Mouse (Mus musculus) forebrain, embryonic 14.5 days (tissue): ENCODE results near the gene Nod1. TPM values are rescaled to one million over a fixed set of nuclear protein-coding genes. Genes with fewer than 3 reads are reported as not detected.

Experiments
- ATAC-seq: fragments of 200-750 bp; cut with Nextera tagmentation; 2 replicates; pipeline ENCODE4 v1.8.0; 2017; ENCODE audit warnings: mild to moderate bottlenecking, moderate library complexity
- DNase-seq: peaks from one replicate; pipeline ENCODE4 v3.0.0-alpha.2; 2015; ENCODE audit warnings: low spot score
- H3K27ac ChIP-seq: fragments of 300-500 bp; sonication (generic); 2 replicates; pipeline ENCODE4 v1.5.1; 2014; ENCODE audit warnings: low read depth, mild to moderate bottlenecking, control low read depth, low read length, moderate library complexity
- H3K27me3 ChIP-seq: fragments of 300-500 bp; sonication (generic); replicated peaks from 2 replicates; pipeline ENCODE4 v1.6.1; 2014; ENCODE audit warnings: low read length, control low read depth, mixed read lengths; ENCODE audit not compliant: control insufficient read depth, insufficient read depth
- H3K36me3 ChIP-seq: fragments of 300-500 bp; sonication (generic); 2 replicates; pipeline ENCODE4 v1.6.1; 2014; ENCODE audit warnings: low read length, control low read depth; ENCODE audit not compliant: control insufficient read depth, insufficient read depth
- H3K4me1 ChIP-seq: fragments of 300-500 bp; sonication (generic); 2 replicates; pipeline ENCODE4 v1.6.1; 2014; ENCODE audit warnings: antibody characterized with exemption, low read length, control low read depth; ENCODE audit not compliant: control insufficient read depth, insufficient read depth
- H3K4me2 ChIP-seq: fragments of 300-500 bp; sonication (generic); 2 replicates; pipeline ENCODE4 v1.6.1; 2014; ENCODE audit warnings: mild to moderate bottlenecking, control low read depth, low read length
- H3K4me3 ChIP-seq: fragments of 300-500 bp; sonication (generic); 2 replicates; pipeline ENCODE4 v1.5.1; 2014; ENCODE audit warnings: low read depth, low read length, control low read depth
- H3K9ac ChIP-seq: fragments of 300-500 bp; sonication (generic); 2 replicates; pipeline ENCODE4 v1.6.1; 2014; ENCODE audit warnings: mild to moderate bottlenecking, low read length, control low read depth, moderate library complexity
- H3K9me3 ChIP-seq: fragments of 300-500 bp; sonication (generic); replicated peaks from 2 replicates; pipeline ENCODE4 v1.6.1; 2016; ENCODE audit warnings: low read length, control low read depth, mixed read lengths; ENCODE audit not compliant: control insufficient read depth
- WGBS: fragments of 180-500 bp; shearing (Covaris S2); extraction: QIAGEN DNeasy Blood & Tissue Kit; methylation state at CpG from one replicate; pipeline ENCODE4 v1.1.7; 2014; 5-methylcytosine and 5-hydroxymethylcytosine counted together
- polyA plus RNA-seq: library from polyadenylated mRNA; unstranded; fragments of >200 nt; fragmentation: Nextera tagmentation; extraction: Ambion mirVana; gene quantifications from 2 replicates; pipeline ENCODE4 v1.2.1, GENCODE M21; 2014

Gene Nod1
- polyA plus RNA-seq, 1 experiment from 2014 or later, result 1.8 TPM

DNA sequence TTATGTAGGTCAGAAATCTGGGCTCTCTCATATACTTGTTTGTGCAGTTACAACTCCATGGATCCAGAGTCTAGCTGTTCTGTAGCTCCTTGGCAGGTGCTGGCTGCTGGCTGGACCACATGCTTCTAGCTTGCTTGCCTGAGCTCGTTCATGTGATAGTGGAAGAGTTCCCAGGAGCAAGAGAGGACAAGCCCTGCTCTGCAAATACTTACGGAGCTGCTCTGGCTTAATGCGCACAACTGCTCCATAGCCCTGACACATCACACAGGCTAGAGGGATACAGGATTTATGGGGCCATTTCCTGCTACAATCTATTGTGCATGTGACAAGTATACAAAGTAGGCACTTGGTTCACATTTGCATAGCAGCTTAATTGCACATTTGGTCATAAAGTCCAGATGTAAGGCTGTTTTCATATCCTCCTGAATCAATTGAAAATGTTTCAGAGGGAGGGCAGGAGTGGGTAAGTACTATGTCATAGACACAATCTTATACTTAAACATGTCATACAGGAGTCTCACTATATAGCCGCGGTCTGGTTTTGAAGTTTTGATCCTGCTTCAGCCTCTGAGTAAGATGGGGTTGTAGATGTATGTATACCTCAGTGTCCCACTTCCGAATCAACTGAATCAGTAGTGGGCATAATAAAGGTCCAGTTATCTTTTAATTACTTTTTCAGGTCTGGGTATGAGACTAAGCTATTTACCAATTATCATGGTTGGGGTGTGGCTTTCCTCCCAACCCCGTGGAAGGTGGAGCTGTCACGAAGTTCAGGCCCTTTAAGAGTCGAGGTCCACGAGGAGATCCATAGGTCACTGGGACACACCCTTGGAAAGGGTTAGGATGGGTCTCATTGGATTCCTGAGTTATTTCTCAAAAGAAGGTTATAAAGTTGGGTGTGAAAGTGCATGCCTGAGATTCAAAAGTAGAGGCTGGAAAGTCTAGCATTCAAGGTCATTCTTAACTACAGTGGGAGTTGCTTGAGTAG lies 66.1 kb downstream of the Nod1 start:
- Histone ChIP-seq H3K9ac (no peak overlapping the region), H3K4me3 (no peak overlapping the region), H3K27me3 (no peaks in the 10 kb centered on the region), H3K4me1 (no peaks in the 10 kb centered on the region), H3K9me3 (no peaks in the 10 kb centered on the region), H3K4me2 (no peak overlapping the region), H3K36me3 (no peaks in the 10 kb centered on the region), H3K27ac (no peak overlapping the region)
- no peak for ATAC-seq
- WGBS, result 93% methylated on average over 10 of the region's 10 CpGs
- DNase-seq, result no peak

DNA sequence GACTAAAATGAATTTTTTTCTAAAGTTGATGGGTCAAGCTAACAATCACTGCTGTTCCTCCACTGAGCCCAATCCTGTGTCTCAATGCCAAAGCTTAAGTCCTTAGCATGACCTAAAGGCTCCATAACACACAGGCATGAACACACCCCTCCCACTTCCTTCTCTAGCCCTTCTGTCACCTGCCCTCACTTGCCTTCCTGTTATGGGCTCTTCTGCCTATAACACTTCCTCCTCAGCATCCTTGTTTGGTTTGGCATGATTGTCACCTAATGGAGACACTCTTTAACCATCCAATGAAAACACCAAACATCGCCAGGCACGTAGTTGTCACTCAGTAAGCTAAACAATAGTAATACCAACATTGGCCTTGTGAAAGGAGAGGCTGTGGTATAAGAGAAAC lies 69.9 kb downstream of the Nod1 start:
- no peaks in the 10 kb centered on the region for H3K9me3 ChIP-seq
- ATAC-seq (no peak), DNase-seq (no peak)
- H3K27me3 ChIP-seq, result no peaks in the 10 kb centered on the region
- H3K9ac ChIP-seq, result no peak overlapping the region
- H3K4me3 ChIP-seq, result no peak overlapping the region
- H3K36me3 ChIP-seq, result no peaks in the 10 kb centered on the region
- no peak overlapping the region for H3K27ac ChIP-seq
- WGBS, result 95% methylated on average over 2 of the region's 2 CpGs
- H3K4me1 ChIP-seq, result peaks cover 2% of the 10 kb centered on the region; the same call in 1 of the 2 replicates
- H3K4me2 ChIP-seq, result no peak overlapping the region

DNA sequence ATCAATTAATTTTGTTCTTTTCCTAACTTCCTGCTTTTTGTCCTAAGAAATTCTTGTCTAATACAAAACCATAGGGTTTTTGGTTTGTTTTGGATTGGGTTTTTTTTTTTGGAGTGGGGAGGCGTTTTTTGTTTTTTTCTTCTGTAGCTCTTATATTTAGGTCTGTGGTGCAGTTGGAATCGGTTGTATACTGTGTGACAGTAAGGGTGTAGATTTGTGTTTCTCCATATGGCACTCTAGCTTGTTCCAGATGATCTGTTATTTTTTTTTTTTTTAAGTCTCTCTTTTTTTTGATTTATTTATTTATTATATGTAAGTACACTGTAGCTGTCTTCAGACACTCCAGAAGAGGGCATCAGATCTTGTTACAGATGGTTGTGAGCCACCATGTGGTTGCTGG lies 72.2 kb downstream of the Nod1 start:
- peak; percentile 23 for DNase-seq
- Histone ChIP-seq H3K27me3 (no peaks in the 10 kb centered on the region), H3K4me1 (peaks cover 2% of the 10 kb centered on the region; the same call in 1 of the 2 replicates), H3K27ac (no peak overlapping the region), H3K9ac (no peak overlapping the region), H3K4me2 (no peak overlapping the region), H3K4me3 (no peak overlapping the region), H3K9me3 (no peaks in the 10 kb centered on the region), H3K36me3 (no peaks in the 10 kb centered on the region)
- WGBS, result 84% methylated on average over 2 of the region's 2 CpGs
- ATAC-seq, result no peak; the same call in 1 of the 2 replicates

DNA sequence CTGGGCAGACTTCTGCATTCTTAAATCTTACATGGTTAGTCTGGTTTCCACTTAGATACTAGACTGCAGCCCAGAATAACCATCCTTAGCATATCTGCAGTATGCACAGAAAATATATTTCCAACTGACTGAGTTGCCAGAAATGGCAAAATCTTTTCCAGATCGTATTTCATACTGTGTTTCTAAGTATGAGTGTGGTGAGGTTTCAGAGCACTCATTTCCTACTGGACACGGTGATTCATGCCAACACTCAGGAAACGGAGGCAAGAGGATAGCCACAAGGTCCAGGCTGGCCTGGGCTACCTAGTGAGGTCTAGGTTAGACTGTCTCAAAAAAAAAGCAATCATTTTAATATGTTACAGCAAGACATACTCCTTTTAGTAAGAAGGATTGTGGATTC lies 81.0 kb downstream of the Nod1 start:
- Histone ChIP-seq H3K9me3 (no peaks in the 10 kb centered on the region), H3K36me3 (no peaks in the 10 kb centered on the region; the same call in 1 of the 2 replicates), H3K4me2 (no peak overlapping the region), H3K9ac (no peak overlapping the region), H3K27me3 (no peaks in the 10 kb centered on the region), H3K4me3 (no peak overlapping the region), H3K27ac (no peak overlapping the region), H3K4me1 (no peaks in the 10 kb centered on the region)
- 93% methylated on average over 3 of the region's 3 CpGs for WGBS
- no peak for DNase-seq
- no peak for ATAC-seq

DNA sequence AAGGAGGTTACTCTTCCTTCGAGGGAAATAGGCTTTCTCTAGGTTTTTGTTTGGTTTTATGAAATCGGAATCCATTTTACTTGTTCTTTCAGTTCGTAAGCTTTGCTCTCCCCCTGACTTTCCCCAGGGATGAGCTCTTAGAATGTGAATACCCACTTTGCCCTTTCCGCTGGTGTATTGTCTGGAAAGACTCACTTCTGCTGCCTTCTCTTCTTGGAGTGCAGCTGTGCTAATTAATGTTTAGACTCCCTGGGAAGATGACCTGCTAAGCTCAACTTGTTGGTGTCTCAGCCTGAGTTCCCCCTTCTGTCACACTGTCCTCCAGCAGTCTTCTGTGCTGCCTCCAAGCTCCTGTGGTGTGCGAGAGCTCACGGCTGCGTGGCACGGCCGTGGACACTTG lies 82.2 kb downstream of the Nod1 start:
- WGBS, result 36% methylated on average over 9 of the region's 9 CpGs
- H3K4me2 ChIP-seq, result no peak overlapping the region
- DNase-seq, result no peak

DNA sequence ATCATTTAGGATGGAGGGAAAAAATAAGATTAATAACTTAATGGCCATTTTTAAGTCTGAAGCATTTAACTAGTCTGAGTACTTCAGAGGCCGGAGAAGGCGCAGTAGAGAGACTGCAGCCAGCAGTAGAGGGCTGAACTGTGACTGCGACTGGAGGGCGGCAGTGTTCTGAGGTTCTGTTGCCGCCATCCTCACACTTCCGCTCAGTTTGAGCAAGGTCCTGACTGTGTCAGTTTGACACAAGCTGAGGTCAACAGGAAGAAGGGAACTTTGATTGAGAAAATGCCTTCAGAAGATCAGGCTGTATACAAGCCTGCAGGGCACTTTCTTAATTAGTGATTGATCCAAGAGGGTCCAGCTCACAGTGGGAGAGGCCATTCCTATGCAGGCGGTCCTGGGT lies 86.2 kb downstream of the Nod1 start:
- H3K36me3 ChIP-seq, result no peaks in the 10 kb centered on the region
- WGBS, result 57% methylated on average over 7 of the region's 7 CpGs
- no peak overlapping the region for H3K4me3 ChIP-seq
- ATAC-seq (no peak), DNase-seq (no peak)
- no peaks in the 10 kb centered on the region for H3K4me1 ChIP-seq
- H3K27me3 ChIP-seq, result no peaks in the 10 kb centered on the region
- H3K4me2 ChIP-seq, result no peak overlapping the region
- H3K9me3 ChIP-seq, result no peaks in the 10 kb centered on the region
- H3K9ac ChIP-seq, result no peak overlapping the region
- H3K27ac ChIP-seq, result no peak overlapping the region

More for the DNA sequence above, 82.2 kb downstream of the Nod1 start:
- Histone ChIP-seq H3K4me3 (no peak overlapping the region), H3K9ac (no peak overlapping the region), H3K27ac (no peak overlapping the region), H3K4me1 (no peaks in the 10 kb centered on the region), H3K36me3 (no peaks in the 10 kb centered on the region; the same call in 1 of the 2 replicates), H3K27me3 (no peaks in the 10 kb centered on the region), H3K9me3 (no peaks in the 10 kb centered on the region)
- ATAC-seq, result no peak

DNA sequence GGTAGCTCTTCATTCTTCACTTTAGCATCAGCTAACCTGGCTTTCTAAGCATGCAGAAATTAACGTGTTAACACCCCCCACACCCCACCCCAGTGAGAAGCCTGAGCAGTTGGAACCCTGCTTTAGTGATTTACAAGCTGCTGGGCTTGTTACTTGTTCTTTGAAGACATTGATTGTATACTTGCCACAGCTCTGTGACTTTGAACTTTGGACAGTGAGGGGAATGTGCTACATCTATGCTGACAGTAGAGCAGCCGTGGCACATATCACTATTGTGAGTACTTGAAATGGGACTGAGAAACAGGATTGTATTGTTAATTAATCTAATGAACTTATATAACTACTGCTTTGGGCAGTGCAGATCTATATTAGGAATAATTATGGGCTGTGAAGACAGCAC lies 89.0 kb downstream of the Nod1 start:
- no peak overlapping the region for H3K4me3 ChIP-seq
- no peak overlapping the region for H3K9ac ChIP-seq
- DNase-seq, result no peak
- no peak for ATAC-seq
- no peak overlapping the region for H3K4me2 ChIP-seq
- H3K36me3 ChIP-seq, result no peaks in the 10 kb centered on the region
- no peak overlapping the region for H3K27ac ChIP-seq
- no peaks in the 10 kb centered on the region for H3K27me3 ChIP-seq
- H3K9me3 ChIP-seq, result no peaks in the 10 kb centered on the region
- no peaks in the 10 kb centered on the region for H3K4me1 ChIP-seq
- 66% methylated on average over 2 of the region's 2 CpGs for WGBS

DNA sequence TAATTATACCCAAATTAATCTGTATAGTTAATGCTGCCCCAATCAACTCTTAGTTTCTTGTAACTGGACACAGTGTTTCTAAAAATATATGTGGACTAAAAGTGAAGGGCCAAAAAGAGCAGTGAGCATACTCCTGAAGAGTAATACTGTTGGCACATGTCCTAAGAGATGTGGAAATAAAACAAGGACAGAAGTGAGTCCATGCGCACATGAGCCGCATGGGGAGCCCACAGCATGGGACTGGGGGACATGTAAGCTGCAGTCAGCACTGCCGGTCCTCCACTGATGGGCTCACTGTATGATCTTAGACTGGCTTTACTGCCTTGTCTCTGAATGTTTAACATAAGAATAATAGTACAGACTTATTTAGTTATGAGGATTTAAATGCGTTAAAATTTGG lies 92.3 kb downstream of the Nod1 start:
- no peak for ATAC-seq
- DNase-seq, result no peak
- 90% methylated on average over 4 of the region's 4 CpGs for WGBS
- Histone ChIP-seq H3K27me3 (no peaks in the 10 kb centered on the region), H3K27ac (no peak overlapping the region), H3K9me3 (no peaks in the 10 kb centered on the region), H3K36me3 (no peaks in the 10 kb centered on the region), H3K4me1 (no peaks in the 10 kb centered on the region), H3K4me2 (no peak overlapping the region), H3K4me3 (no peak overlapping the region), H3K9ac (no peak overlapping the region)

DNA sequence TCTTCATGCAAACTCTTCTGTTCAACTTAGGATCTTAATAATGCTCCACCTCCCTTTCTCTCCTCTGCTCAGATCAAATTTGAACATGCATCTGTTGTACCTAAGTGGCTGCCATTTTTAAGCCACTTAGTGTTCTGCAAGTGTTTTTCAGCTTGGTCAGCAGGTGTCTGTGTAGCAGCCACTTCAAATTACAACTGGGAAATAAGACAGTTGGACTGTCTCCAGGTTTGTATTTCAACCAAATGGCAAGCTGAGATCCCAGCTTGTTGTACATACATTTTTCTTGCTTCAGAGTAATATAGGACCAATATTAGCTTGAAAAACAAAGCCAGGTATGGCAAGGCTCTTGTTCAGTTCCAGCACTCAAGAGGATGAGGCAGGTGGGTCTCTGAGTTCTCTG lies 93.9 kb downstream of the Nod1 start:
- H3K9me3 ChIP-seq, result no peaks in the 10 kb centered on the region
- H3K9ac ChIP-seq, result no peak overlapping the region
- DNase-seq (no peak), ATAC-seq (no peak)
- H3K36me3 ChIP-seq, result no peaks in the 10 kb centered on the region
- H3K4me2 ChIP-seq, result no peak overlapping the region
- H3K4me1 ChIP-seq, result no peaks in the 10 kb centered on the region
- H3K27me3 ChIP-seq, result no peaks in the 10 kb centered on the region
- no peak overlapping the region for H3K27ac ChIP-seq
- no peak overlapping the region for H3K4me3 ChIP-seq
